Mouse (Mus musculus): ENCODE data around the gene Zmynd8. TPM values are rescaled to one million over a fixed set of nuclear protein-coding genes. Genes with fewer than 3 reads are reported as not detected.

Gene Zmynd8
- polyA plus RNA-seq, 1 experiment from 2014 or later: 54.5 TPM

- H3K4me3 ChIP-seq (ENCODE audit: low read depth, low read length): no peak overlapping the region
- ATAC-seq (ENCODE audit: insufficient read depth, low FRiP score, low TSS enrichment) (no peak), DNase-seq (ENCODE audit: low spot score) (peak; percentile 42)
- peaks cover 5% of the 10 kb centered on the region; the same call in 1 of the 2 replicates for H3K4me1 ChIP-seq (ENCODE audit: control insufficient read depth, insufficient read depth, low read length)
- WGBS: 39% methylated on average over 15 of the region's 15 CpGs
- no peak overlapping the region for H3K9ac ChIP-seq (ENCODE audit: low read length)
- no peak overlapping the region for H3K4me2 ChIP-seq (ENCODE audit: low read depth)
- H3K27me3 ChIP-seq (ENCODE audit: control insufficient read depth, insufficient read depth, low read length): no peaks in the 10 kb centered on the region
- H3K36me3 ChIP-seq (ENCODE audit: control insufficient read depth, insufficient read depth, low read length): no peaks in the 10 kb centered on the region; the same call in 1 of the 2 replicates
- H3K9me3 ChIP-seq (ENCODE audit: control insufficient read depth, low read length): no peaks in the 10 kb centered on the region
- H3K27ac ChIP-seq (ENCODE audit: low read depth, low read length): 0 out of 2 replicates have a peak overlapping the region, but pooled peaks have one; percentile 23
These were observed 7.6 kb upstream of the Zmynd8 start for GRCm38 (mm10) chr2:165906332-165906945.

- H3K27ac ChIP-seq (ENCODE audit: low read depth, low read length): peak overlapping the region; percentile 73; the same call in 1 of the 2 replicates
- H3K4me1 ChIP-seq (ENCODE audit: control insufficient read depth, insufficient read depth, low read length): peaks cover 16% of the 10 kb centered on the region
These were observed 2.2 kb upstream of the Zmynd8 start for GRCm38 (mm10) chr2:165901127-165901384.

GRCm38 (mm10) chr2:165900351-165901126 is 1.7 kb upstream of the Zmynd8 start:
- no peak overlapping the region for H3K4me3 ChIP-seq (ENCODE audit: low read depth, low read length)
- WGBS: 7% methylated on average over 23 of the region's 23 CpGs
- no peaks in the 10 kb centered on the region; the same call in 1 of the 2 replicates for H3K36me3 ChIP-seq (ENCODE audit: control insufficient read depth, insufficient read depth, low read length)
- H3K9me3 ChIP-seq (ENCODE audit: control insufficient read depth, low read length): no peaks in the 10 kb centered on the region
- ATAC-seq (ENCODE audit: insufficient read depth, low FRiP score, low TSS enrichment) (no peak), DNase-seq (ENCODE audit: low spot score) (peak; percentile 49)
- no peaks in the 10 kb centered on the region for H3K27me3 ChIP-seq (ENCODE audit: control insufficient read depth, insufficient read depth, low read length)
- peak overlapping the region; percentile 73 for H3K27ac ChIP-seq (ENCODE audit: low read depth, low read length)
- peaks cover 16% of the 10 kb centered on the region for H3K4me1 ChIP-seq (ENCODE audit: control insufficient read depth, insufficient read depth, low read length)
- peak overlapping the region; percentile 13; the same call in 1 of the 2 replicates for H3K4me2 ChIP-seq (ENCODE audit: low read depth)
- peak overlapping the region; percentile 50; the same call in 1 of the 2 replicates for H3K9ac ChIP-seq (ENCODE audit: low read length)

More at GRCm38 (mm10) chr2:165901127-165901384, 2.2 kb upstream of the Zmynd8 start:
- Histone ChIP-seq H3K9me3 (ENCODE audit: control insufficient read depth, low read length) (no peaks in the 10 kb centered on the region), H3K4me2 (ENCODE audit: low read depth) (no peak overlapping the region), H3K36me3 (ENCODE audit: control insufficient read depth, insufficient read depth, low read length) (no peaks in the 10 kb centered on the region; the same call in 1 of the 2 replicates), H3K27me3 (ENCODE audit: control insufficient read depth, insufficient read depth, low read length) (no peaks in the 10 kb centered on the region), H3K9ac (ENCODE audit: low read length) (no peak overlapping the region), H3K4me3 (ENCODE audit: low read depth, low read length) (no peak overlapping the region)
- DNase-seq (ENCODE audit: low spot score) (no peak), ATAC-seq (ENCODE audit: insufficient read depth, low FRiP score, low TSS enrichment) (no peak)
- WGBS: 25% methylated on average over 3 of the region's 3 CpGs

GRCm38 (mm10) chr2:165899923-165900322 is 1.1 kb upstream of the Zmynd8 start:
- H3K4me3 ChIP-seq (ENCODE audit: low read depth, low read length): no peak overlapping the region
- no peak for ATAC-seq (ENCODE audit: insufficient read depth, low FRiP score, low TSS enrichment)

GRCm38 (mm10) chr2:165899474-165899873 is 658 bp upstream of the Zmynd8 start:
- no peak for DNase-seq (ENCODE audit: low spot score)
- ATAC-seq (ENCODE audit: insufficient read depth, low FRiP score, low TSS enrichment): no peak

More at GRCm38 (mm10) chr2:165899923-165900322, 1.1 kb upstream of the Zmynd8 start:
- Histone ChIP-seq H3K27ac (ENCODE audit: low read depth, low read length) (no peak overlapping the region), H3K9ac (ENCODE audit: low read length) (no peak overlapping the region), H3K9me3 (ENCODE audit: control insufficient read depth, low read length) (no peaks in the 10 kb centered on the region), H3K36me3 (ENCODE audit: control insufficient read depth, insufficient read depth, low read length) (no peaks in the 10 kb centered on the region; the same call in 1 of the 2 replicates), H3K4me2 (ENCODE audit: low read depth) (0 out of 2 replicates have a peak overlapping the region, but pooled peaks have one; percentile 13), H3K4me1 (ENCODE audit: control insufficient read depth, insufficient read depth, low read length) (peaks cover 16% of the 10 kb centered on the region), H3K27me3 (ENCODE audit: control insufficient read depth, insufficient read depth, low read length) (no peaks in the 10 kb centered on the region)
- 22% methylated on average over 3 of the region's 3 CpGs for WGBS
- DNase-seq (ENCODE audit: low spot score): no peak

GRCm38 (mm10) chr2:165896171-165896570 is 2.6 kb downstream of the Zmynd8 start:
- Histone ChIP-seq H3K27ac (ENCODE audit: low read depth, low read length) (no peak overlapping the region), H3K36me3 (ENCODE audit: control insufficient read depth, insufficient read depth, low read length) (no peaks in the 10 kb centered on the region; the same call in 1 of the 2 replicates), H3K4me2 (ENCODE audit: low read depth) (no peak overlapping the region), H3K4me1 (ENCODE audit: control insufficient read depth, insufficient read depth, low read length) (peaks cover 16% of the 10 kb centered on the region), H3K4me3 (ENCODE audit: low read depth, low read length) (no peak overlapping the region), H3K9ac (ENCODE audit: low read length) (no peak overlapping the region), H3K27me3 (ENCODE audit: control insufficient read depth, insufficient read depth, low read length) (no peaks in the 10 kb centered on the region), H3K9me3 (ENCODE audit: control insufficient read depth, low read length) (no peaks in the 10 kb centered on the region)
- no peak for ATAC-seq (ENCODE audit: insufficient read depth, low FRiP score, low TSS enrichment)
- no peak for DNase-seq (ENCODE audit: low spot score)
- WGBS: 58% methylated on average over 13 of the region's 13 CpGs

More at GRCm38 (mm10) chr2:165899474-165899873, 658 bp upstream of the Zmynd8 start:
- 31% methylated on average over 6 of the region's 6 CpGs for WGBS
- no peak overlapping the region for H3K9ac ChIP-seq (ENCODE audit: low read length)
- no peak overlapping the region for H3K4me3 ChIP-seq (ENCODE audit: low read depth, low read length)
- H3K27me3 ChIP-seq (ENCODE audit: control insufficient read depth, insufficient read depth, low read length): no peaks in the 10 kb centered on the region
- no peaks in the 10 kb centered on the region for H3K9me3 ChIP-seq (ENCODE audit: control insufficient read depth, low read length)
- no peaks in the 10 kb centered on the region; the same call in 1 of the 2 replicates for H3K36me3 ChIP-seq (ENCODE audit: control insufficient read depth, insufficient read depth, low read length)
- H3K27ac ChIP-seq (ENCODE audit: low read depth, low read length): no peak overlapping the region
- H3K4me2 ChIP-seq (ENCODE audit: low read depth): no peak overlapping the region
- peaks cover 16% of the 10 kb centered on the region for H3K4me1 ChIP-seq (ENCODE audit: control insufficient read depth, insufficient read depth, low read length)

- no peak overlapping the region for H3K4me3 ChIP-seq (ENCODE audit: low read depth, low read length)
- H3K4me2 ChIP-seq (ENCODE audit: low read depth): no peak overlapping the region
- H3K9ac ChIP-seq (ENCODE audit: low read length): no peak overlapping the region
- no peaks in the 10 kb centered on the region for H3K9me3 ChIP-seq (ENCODE audit: control insufficient read depth, low read length)
- WGBS: 84% methylated on average over 4 of the region's 4 CpGs
- DNase-seq (ENCODE audit: low spot score): no peak
- H3K27me3 ChIP-seq (ENCODE audit: control insufficient read depth, insufficient read depth, low read length): no peaks in the 10 kb centered on the region
- H3K36me3 ChIP-seq (ENCODE audit: control insufficient read depth, insufficient read depth, low read length): no peaks in the 10 kb centered on the region; the same call in 1 of the 2 replicates
- no peak overlapping the region for H3K27ac ChIP-seq (ENCODE audit: low read depth, low read length)
- H3K4me1 ChIP-seq (ENCODE audit: control insufficient read depth, insufficient read depth, low read length): peaks cover 15% of the 10 kb centered on the region
- no peak for ATAC-seq (ENCODE audit: insufficient read depth, low FRiP score, low TSS enrichment)
These were observed 3.1 kb downstream of the Zmynd8 start for GRCm38 (mm10) chr2:165895687-165896086.

- peaks cover 6% of the 10 kb centered on the region for H3K4me1 ChIP-seq (ENCODE audit: control insufficient read depth, insufficient read depth, low read length)
- no peak overlapping the region for H3K4me2 ChIP-seq (ENCODE audit: low read depth)
- no peak overlapping the region for H3K27ac ChIP-seq (ENCODE audit: low read depth, low read length)
- no peak overlapping the region for H3K4me3 ChIP-seq (ENCODE audit: low read depth, low read length)
- no peak overlapping the region for H3K9ac ChIP-seq (ENCODE audit: low read length)
- H3K27me3 ChIP-seq (ENCODE audit: control insufficient read depth, insufficient read depth, low read length): no peaks in the 10 kb centered on the region
- 65% methylated on average over 3 of the region's 4 CpGs for WGBS
- DNase-seq (ENCODE audit: low spot score) (no peak), ATAC-seq (ENCODE audit: insufficient read depth, low FRiP score, low TSS enrichment) (no peak)
- H3K36me3 ChIP-seq (ENCODE audit: control insufficient read depth, insufficient read depth, low read length): no peaks in the 10 kb centered on the region
- H3K9me3 ChIP-seq (ENCODE audit: control insufficient read depth, low read length): no peaks in the 10 kb centered on the region
These were observed 4.3 kb downstream of the Zmynd8 start for GRCm38 (mm10) chr2:165894533-165894932.

All from neural tube, embryonic 11.5 days (tissue).